Mouse (Mus musculus) ES-Bruce4 (cell line): ENCODE measurements around the gene Acss1.

Experiments
- CTCF ChIP-seq: IDR thresholded peaks from one replicate; pipeline ENCODE4 v1.8.1; 2011; ENCODE audit warnings: low read depth, low read length
- EP300 ChIP-seq: IDR thresholded peaks from 2 replicates; pipeline ENCODE4 v1.6.1; 2011; ENCODE audit warnings: low read depth, low read length; ENCODE audit not compliant: insufficient read depth
- POLR2A ChIP-seq: IDR thresholded peaks from one replicate; pipeline ENCODE4 v1.8.1; 2011; ENCODE audit warnings: low read length; ENCODE audit not compliant: insufficient read depth

DNA sequence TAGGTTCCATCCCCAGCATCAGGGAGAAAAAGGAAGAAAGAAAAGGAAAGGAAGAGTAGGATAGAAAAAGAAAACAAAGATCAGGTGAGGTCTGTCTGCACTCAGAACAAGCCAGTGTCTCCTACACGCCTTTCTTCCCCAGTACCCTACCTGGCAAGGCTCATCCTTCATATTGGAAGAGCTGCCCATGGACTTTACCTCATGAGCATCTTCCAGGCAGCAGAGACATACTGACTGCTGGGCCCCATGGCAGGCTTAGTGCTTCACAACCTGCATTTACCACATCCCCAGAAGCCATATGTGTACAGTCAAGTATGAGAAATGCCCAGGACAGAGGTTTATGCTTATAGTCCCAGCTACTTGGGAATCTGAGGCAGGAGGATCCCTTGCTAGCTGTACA lies 2.6 kb upstream of the Acss1 start:
- TF ChIP-seq CTCF: no peak
- no peak for TF ChIP-seq EP300
- no peak for TF ChIP-seq POLR2A
